Mouse (Mus musculus): ENCODE results near the gene Dagla. TPM values are rescaled to one million over a fixed set of nuclear protein-coding genes. Genes with fewer than 3 reads are reported as not detected.

The Dagla gene
- polyA plus RNA-seq, 1 experiment from 2014 or later, result 6.1 TPM

GRCm38 (mm10) chr19:10242916-10243315, 61.8 kb downstream of the Dagla start:
- peaks cover 23% of the 10 kb centered on the region for H3K4me1 ChIP-seq (replicated peaks)
- H3K9me3 ChIP-seq, result no peaks in the 10 kb centered on the region
- H3K9ac ChIP-seq, result no peak overlapping the region
- H3K4me3 ChIP-seq, result no peak overlapping the region
- no peak overlapping the region for H3K4me2 ChIP-seq
- ATAC-seq (ENCODE audit: low FRiP score), result no peak
- 4% methylated on average over 8 of the region's 8 CpGs for WGBS
- peaks cover 7% of the 10 kb centered on the region for H3K36me3 ChIP-seq
- H3K27ac ChIP-seq, result no peak overlapping the region
- peaks cover 40% of the 10 kb centered on the region for H3K27me3 ChIP-seq

DNA sequence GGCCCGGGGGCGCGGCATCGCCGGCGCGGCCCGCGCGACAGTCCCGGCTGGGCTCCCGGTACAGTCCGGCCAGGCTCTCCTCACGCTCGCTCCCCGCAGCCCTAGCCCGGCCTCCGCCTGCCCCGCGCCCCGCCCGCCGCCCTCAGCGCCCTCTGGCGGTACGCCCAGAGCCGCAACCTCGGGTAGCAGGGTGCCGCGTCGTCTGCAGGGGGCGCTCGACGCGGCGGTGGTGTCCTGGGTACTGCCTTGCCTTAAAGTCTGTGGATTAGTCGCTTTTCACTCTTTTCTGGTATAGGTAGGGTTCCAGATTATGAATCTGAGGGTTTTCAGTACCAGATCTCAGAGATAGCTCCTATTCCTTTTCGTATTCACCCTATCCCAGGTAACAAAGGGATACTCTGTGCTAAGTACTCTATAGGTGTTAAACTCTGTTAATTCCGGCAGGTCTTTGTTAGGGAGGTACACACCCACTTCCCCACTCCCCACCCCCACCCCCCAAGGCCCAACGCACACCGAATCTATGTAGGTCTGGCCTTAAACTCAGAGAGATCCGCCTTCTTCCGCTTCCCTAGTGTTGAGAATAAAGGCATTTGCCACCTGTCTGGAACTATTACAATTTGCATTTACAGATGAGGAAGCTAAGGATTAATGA, 63.9 kb downstream of the Dagla start, which contains the start of gene Myrf:
Myrf (minus strand) TSS at position 95 of the 652 bp plus-strand sequence.
- no peaks in the 10 kb centered on the region for H3K9me3 ChIP-seq
- ATAC-seq (ENCODE audit: low FRiP score), result peak; percentile 46
- 8% methylated on average over 42 of the region's 43 CpGs for WGBS
- peak within 1 kb of the TSS; percentile 41 for H3K4me3 ChIP-seq
- H3K27me3 ChIP-seq, result peaks cover 45% of the 10 kb centered on the region
- no peaks in the 10 kb centered on the region for H3K36me3 ChIP-seq
- peak within 1 kb of the TSS; percentile 68 for H3K9ac ChIP-seq
- no peak within 1 kb of the TSS for H3K27ac ChIP-seq
- H3K4me2 ChIP-seq, result peak within 1 kb of the TSS; percentile 61
- peaks cover 17% of the 10 kb centered on the region for H3K4me1 ChIP-seq (replicated peaks)

- H3K4me1 ChIP-seq (replicated peaks), result peaks cover 17% of the 10 kb centered on the region
- H3K36me3 ChIP-seq, result no peaks in the 10 kb centered on the region
- WGBS, result 5% methylated on average over 26 of the region's 26 CpGs
These were observed 64.6 kb downstream of the Dagla start for GRCm38 (mm10) chr19:10239975-10240653.

DNA sequence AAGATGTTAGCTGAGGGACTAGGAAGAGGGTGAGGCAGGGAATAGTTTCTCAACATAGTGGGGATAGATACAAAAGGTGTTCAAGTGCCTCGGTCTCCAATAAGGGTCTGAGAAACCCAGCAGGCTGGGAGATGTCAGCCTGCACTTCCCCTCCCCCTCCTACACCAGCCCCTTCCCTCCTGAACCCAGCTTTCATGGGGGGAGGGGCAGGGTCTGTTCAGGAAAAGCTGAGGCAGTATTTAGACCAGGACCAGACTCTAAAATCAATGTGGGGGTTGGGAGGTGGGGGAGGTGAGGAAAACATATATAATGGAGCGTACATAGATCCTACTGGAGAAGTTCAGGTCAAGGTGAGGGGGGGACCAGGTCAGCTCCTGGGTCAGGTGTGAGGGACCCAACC, 65.3 kb downstream of the Dagla start:
- Histone ChIP-seq H3K36me3 (no peaks in the 10 kb centered on the region), H3K9me3 (no peaks in the 10 kb centered on the region), H3K4me3 (no peak overlapping the region), H3K27ac (no peak overlapping the region), H3K27me3 (peaks cover 42% of the 10 kb centered on the region), H3K4me1 (replicated peaks) (peaks cover 17% of the 10 kb centered on the region), H3K4me2 (no peak overlapping the region; the same call in 1 of the 2 replicates), H3K9ac (no peak overlapping the region)
- ATAC-seq (ENCODE audit: low FRiP score), result no peak
- WGBS, result 46% methylated on average over 2 of the region's 2 CpGs

More at GRCm38 (mm10) chr19:10239975-10240653, 64.6 kb downstream of the Dagla start:
- H3K9ac ChIP-seq, result peak overlapping the region; percentile 68
- H3K4me2 ChIP-seq, result peak overlapping the region; percentile 61
- peaks cover 42% of the 10 kb centered on the region for H3K27me3 ChIP-seq
- H3K4me3 ChIP-seq, result peak overlapping the region; percentile 41
- H3K27ac ChIP-seq, result no peak overlapping the region
- no peaks in the 10 kb centered on the region for H3K9me3 ChIP-seq
- no peak; the same call in 1 of the 2 replicates for ATAC-seq (ENCODE audit: low FRiP score)

GRCm38 (mm10) chr19:10238477-10238876, 66.2 kb downstream of the Dagla start:
- no peaks in the 10 kb centered on the region for H3K9me3 ChIP-seq
- H3K27ac ChIP-seq, result no peak overlapping the region
- H3K4me3 ChIP-seq, result no peak overlapping the region
- H3K36me3 ChIP-seq, result no peaks in the 10 kb centered on the region
- no peak overlapping the region for H3K4me2 ChIP-seq
- WGBS, result 77% methylated on average over 3 of the region's 3 CpGs
- H3K9ac ChIP-seq, result no peak overlapping the region
- H3K4me1 ChIP-seq (replicated peaks), result peaks cover 17% of the 10 kb centered on the region
- no peak for ATAC-seq (ENCODE audit: low FRiP score)
- peaks cover 42% of the 10 kb centered on the region for H3K27me3 ChIP-seq

DNA sequence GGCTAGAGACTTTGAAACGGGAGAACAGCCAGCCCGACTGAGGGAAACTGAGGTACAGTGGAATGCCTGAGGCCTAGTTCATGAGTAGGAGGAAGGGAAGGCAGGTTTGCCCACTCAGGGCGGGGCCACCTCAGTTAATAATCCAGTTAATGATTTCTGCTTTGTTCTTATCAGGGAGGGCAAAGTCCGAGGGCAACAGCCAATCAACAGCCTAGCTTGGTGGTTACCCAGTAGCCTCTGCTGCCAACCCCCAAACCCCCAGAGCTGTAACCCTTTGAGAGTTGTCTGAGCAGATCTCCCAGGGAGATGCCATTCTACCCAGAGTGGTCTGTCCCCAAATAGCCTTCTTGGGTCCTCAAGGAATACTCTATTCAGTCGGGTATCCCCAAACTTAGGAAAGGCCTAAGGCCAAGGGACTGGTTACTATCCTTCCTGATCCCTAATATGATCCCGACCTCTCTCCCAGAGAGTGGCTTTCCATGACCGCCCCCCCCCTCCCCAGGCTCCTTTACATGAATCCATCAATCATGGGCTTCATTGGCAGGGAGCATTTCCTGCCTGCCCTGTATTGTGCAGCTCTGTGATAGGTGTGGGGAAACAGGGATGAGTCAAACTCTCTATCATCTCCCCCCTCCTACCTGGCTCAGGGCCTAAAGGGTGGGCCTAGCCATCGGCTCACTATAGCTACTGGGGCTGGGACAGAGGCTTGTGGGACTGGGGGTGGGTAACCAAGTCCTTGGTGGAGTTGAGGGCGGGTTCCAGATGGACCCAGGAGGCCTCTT, 68.7 kb downstream of the Dagla start:
- 82% methylated on average over 9 of the region's 9 CpGs for WGBS
- no peaks in the 10 kb centered on the region for H3K36me3 ChIP-seq
- no peak for ATAC-seq (ENCODE audit: low FRiP score)
- H3K27ac ChIP-seq, result no peak overlapping the region
- no peak overlapping the region for H3K4me3 ChIP-seq
- H3K4me2 ChIP-seq, result no peak overlapping the region
- no peak overlapping the region for H3K9ac ChIP-seq
- no peaks in the 10 kb centered on the region for H3K9me3 ChIP-seq
- peaks cover 12% of the 10 kb centered on the region for H3K4me1 ChIP-seq (replicated peaks)
- peaks cover 51% of the 10 kb centered on the region for H3K27me3 ChIP-seq

- H3K36me3 ChIP-seq, result no peaks in the 10 kb centered on the region
- H3K9me3 ChIP-seq, result no peaks in the 10 kb centered on the region
- H3K27ac ChIP-seq, result no peak overlapping the region
- no peak overlapping the region for H3K9ac ChIP-seq
- no peak for ATAC-seq (ENCODE audit: low FRiP score)
- H3K27me3 ChIP-seq, result peaks cover 25% of the 10 kb centered on the region
- no peak overlapping the region for H3K4me2 ChIP-seq
- WGBS, result 30% methylated on average over 9 of the region's 9 CpGs
- H3K4me1 ChIP-seq (replicated peaks), result no peaks in the 10 kb centered on the region; the same call in 1 of the 2 replicates
- no peak overlapping the region for H3K4me3 ChIP-seq
These were observed 72.2 kb downstream of the Dagla start for GRCm38 (mm10) chr19:10232327-10233017.

GRCm38 (mm10) chr19:10231871-10232270, 72.8 kb downstream of the Dagla start:
- no peaks in the 10 kb centered on the region for H3K9me3 ChIP-seq
- no peak overlapping the region for H3K4me3 ChIP-seq
- H3K9ac ChIP-seq, result no peak overlapping the region
- no peaks in the 10 kb centered on the region for H3K36me3 ChIP-seq
- no peak overlapping the region for H3K27ac ChIP-seq
- no peak for ATAC-seq (ENCODE audit: low FRiP score)
- WGBS, result 14% methylated on average over 5 of the region's 5 CpGs
- H3K4me2 ChIP-seq, result no peak overlapping the region
- H3K4me1 ChIP-seq (replicated peaks), result no peaks in the 10 kb centered on the region; the same call in 1 of the 2 replicates
- peaks cover 25% of the 10 kb centered on the region for H3K27me3 ChIP-seq

GRCm38 (mm10) chr19:10231016-10231415, 73.7 kb downstream of the Dagla start:
- Histone ChIP-seq H3K9ac (no peak overlapping the region), H3K36me3 (no peaks in the 10 kb centered on the region)
- WGBS, result 20% methylated on average over 7 of the region's 7 CpGs

GRCm38 (mm10) chr19:10225767-10226166, 78.9 kb downstream of the Dagla start:
- no peaks in the 10 kb centered on the region for H3K36me3 ChIP-seq
- peaks cover 6% of the 10 kb centered on the region for H3K4me1 ChIP-seq (replicated peaks)
- H3K27ac ChIP-seq, result no peak overlapping the region
- no peak overlapping the region for H3K4me2 ChIP-seq
- no peak for ATAC-seq (ENCODE audit: low FRiP score)
- H3K9ac ChIP-seq, result no peak overlapping the region
- no peak overlapping the region for H3K4me3 ChIP-seq
- 0 out of 2 replicates have a peak, but pooled peaks cover 7% of the 10 kb centered on the region for H3K27me3 ChIP-seq
- 88% methylated on average over 4 of the region's 4 CpGs for WGBS
- H3K9me3 ChIP-seq, result no peaks in the 10 kb centered on the region

More at GRCm38 (mm10) chr19:10231016-10231415, 73.7 kb downstream of the Dagla start:
- Histone ChIP-seq H3K9me3 (no peaks in the 10 kb centered on the region), H3K4me1 (replicated peaks) (no peaks in the 10 kb centered on the region; the same call in 1 of the 2 replicates), H3K27me3 (peaks cover 25% of the 10 kb centered on the region), H3K27ac (no peak overlapping the region), H3K4me3 (no peak overlapping the region), H3K4me2 (no peak overlapping the region)
- no peak for ATAC-seq (ENCODE audit: low FRiP score)

- peaks cover 6% of the 10 kb centered on the region for H3K4me1 ChIP-seq (replicated peaks)
- no peak overlapping the region for H3K4me3 ChIP-seq
- peak overlapping the region; percentile 33; the same call in 1 of the 2 replicates for H3K4me2 ChIP-seq
- ATAC-seq (ENCODE audit: low FRiP score), result no peak
- no peak overlapping the region for H3K27ac ChIP-seq
- WGBS, result 36% methylated on average over 25 of the region's 26 CpGs
- no peaks in the 10 kb centered on the region for H3K36me3 ChIP-seq
- no peak overlapping the region for H3K9ac ChIP-seq
- no peaks in the 10 kb centered on the region for H3K9me3 ChIP-seq
- 0 out of 2 replicates have a peak, but pooled peaks cover 6% of the 10 kb centered on the region for H3K27me3 ChIP-seq
These were observed 79.8 kb downstream of the Dagla start for GRCm38 (mm10) chr19:10224637-10225453.

Data from hindbrain, embryonic 13.5 days (tissue).